Mouse (Mus musculus) hindbrain, embryonic 14.5 days (tissue): ENCODE results near the gene Guca1a. TPM values are rescaled to one million over a fixed set of nuclear protein-coding genes. Genes with fewer than 3 reads are reported as not detected.

ENCODE experiments used
- ATAC-seq: fragments of 200-750 bp; cut with Nextera tagmentation; 2 replicates; pipeline ENCODE4 v1.8.0; 2017; ENCODE audit warnings: moderate number of reproducible peaks, mild to moderate bottlenecking, moderate TSS enrichment, moderate library complexity; ENCODE audit not compliant: low FRiP score
- DNase-seq: peaks from one replicate; pipeline ENCODE4 v3.0.0-alpha.2; 2015; ENCODE audit warnings: low spot score
- H3K27ac ChIP-seq: fragments of 300-500 bp; sonication (generic); 2 replicates; pipeline ENCODE4 v1.5.1; 2014; ENCODE audit warnings: mild to moderate bottlenecking, moderate library complexity
- H3K27me3 ChIP-seq: fragments of 300-500 bp; sonication (generic); 2 replicates; pipeline ENCODE4 v1.6.1; 2014; ENCODE audit warnings: mild to moderate bottlenecking, low read length, mixed read lengths; ENCODE audit not compliant: control insufficient read depth, insufficient read depth
- H3K36me3 ChIP-seq: fragments of 300-500 bp; sonication (generic); replicated peaks from 2 replicates; pipeline ENCODE4 v1.6.1; 2014; ENCODE audit not compliant: control insufficient read depth, insufficient read depth
- H3K4me1 ChIP-seq: fragments of 300-500 bp; sonication (generic); replicated peaks from 2 replicates; pipeline ENCODE4 v1.6.1; 2014; ENCODE audit warnings: antibody characterized with exemption, low read length, mixed read lengths; ENCODE audit not compliant: control insufficient read depth, insufficient read depth
- H3K4me2 ChIP-seq: fragments of 300-500 bp; sonication (generic); replicated peaks from 2 replicates; pipeline ENCODE4 v1.6.1; 2014; ENCODE audit warnings: mild to moderate bottlenecking, moderate library complexity
- H3K4me3 ChIP-seq: fragments of 300-500 bp; sonication (generic); replicated peaks from 2 replicates; pipeline ENCODE4 v1.5.1; 2014; ENCODE audit warnings: mild to moderate bottlenecking, low read length
- H3K9ac ChIP-seq: fragments of 300-500 bp; sonication (generic); 2 replicates; pipeline ENCODE4 v1.6.1; 2014
- H3K9me3 ChIP-seq: fragments of 300-500 bp; sonication (generic); 2 replicates; pipeline ENCODE4 v1.6.1; 2016; ENCODE audit warnings: low read length; ENCODE audit not compliant: control insufficient read depth
- WGBS: fragments of 180-500 bp; shearing (Covaris S2); extraction: QIAGEN DNeasy Blood & Tissue Kit; methylation state at CpG from one replicate; pipeline ENCODE4 v1.1.7; 2014; 5-methylcytosine and 5-hydroxymethylcytosine counted together
- polyA plus RNA-seq: library from polyadenylated mRNA; unstranded; fragments of >200 nt; fragmentation: Nextera tagmentation; extraction: Ambion mirVana; gene quantifications from 2 replicates; pipeline ENCODE4 v1.2.1, GENCODE M21; 2014

The Guca1a gene
- polyA plus RNA-seq, 1 experiment from 2014 or later: 0.31 TPM

GRCm38 (mm10) chr17:47371451-47371850, 28.9 kb downstream of the Guca1a start:
- 0 out of 2 replicates have a peak, but pooled peaks have one; percentile 46 for ATAC-seq
- Histone ChIP-seq H3K4me3 (no peak overlapping the region), H3K9me3 (no peaks in the 10 kb centered on the region), H3K4me1 (peaks cover 9% of the 10 kb centered on the region; the same call in 1 of the 2 replicates), H3K27me3 (no peaks in the 10 kb centered on the region), H3K36me3 (peaks cover 43% of the 10 kb centered on the region), H3K27ac (no peak overlapping the region), H3K4me2 (no peak overlapping the region), H3K9ac (no peak overlapping the region)
- peak; percentile 87 for DNase-seq
- 9% methylated on average over 4 of the region's 4 CpGs for WGBS

GRCm38 (mm10) chr17:47369087-47369443, 31.3 kb downstream of the Guca1a start:
- ATAC-seq (peak; percentile 67; the same call in 1 of the 2 replicates), DNase-seq (no peak)
- H3K27ac ChIP-seq: peak overlapping the region; percentile 88
- 3% methylated on average over 20 of the region's 20 CpGs for WGBS
- no peaks in the 10 kb centered on the region for H3K27me3 ChIP-seq
- peaks cover 9% of the 10 kb centered on the region; the same call in 1 of the 2 replicates for H3K4me1 ChIP-seq
- H3K4me3 ChIP-seq: peak overlapping the region; percentile 79
- peaks cover 19% of the 10 kb centered on the region for H3K36me3 ChIP-seq
- peak overlapping the region; percentile 62 for H3K9ac ChIP-seq
- peak overlapping the region; percentile 85 for H3K4me2 ChIP-seq
- no peaks in the 10 kb centered on the region for H3K9me3 ChIP-seq

GRCm38 (mm10) chr17:47368401-47369086, 31.8 kb downstream of the Guca1a start, which contains the start of gene Mrps10:
TSS of gene Mrps10 (plus strand) at chr17:47368887.
- Histone ChIP-seq H3K9ac (peak within 1 kb of the TSS; percentile 62), H3K27ac (peak within 1 kb of the TSS; percentile 88), H3K9me3 (no peaks in the 10 kb centered on the region), H3K4me3 (peak within 1 kb of the TSS; percentile 79), H3K4me1 (peaks cover 9% of the 10 kb centered on the region; the same call in 1 of the 2 replicates), H3K4me2 (peak within 1 kb of the TSS; percentile 85), H3K27me3 (no peaks in the 10 kb centered on the region), H3K36me3 (peaks cover 14% of the 10 kb centered on the region)
- DNase-seq (peak; percentile 94), ATAC-seq (peak; percentile 93)
- 5% methylated on average over 35 of the region's 35 CpGs for WGBS

- 87% methylated on average over 11 of the region's 11 CpGs for WGBS
- ATAC-seq (no peak), DNase-seq (no peak)
- Histone ChIP-seq H3K9ac (no peak overlapping the region), H3K4me1 (no peaks in the 10 kb centered on the region), H3K4me2 (no peak overlapping the region), H3K4me3 (no peak overlapping the region), H3K27ac (no peak overlapping the region), H3K9me3 (no peaks in the 10 kb centered on the region), H3K27me3 (no peaks in the 10 kb centered on the region), H3K36me3 (peaks cover 28% of the 10 kb centered on the region)
Measured at GRCm38 (mm10) chr17:47361343-47361742, 39.0 kb downstream of the Guca1a start.

DNA sequence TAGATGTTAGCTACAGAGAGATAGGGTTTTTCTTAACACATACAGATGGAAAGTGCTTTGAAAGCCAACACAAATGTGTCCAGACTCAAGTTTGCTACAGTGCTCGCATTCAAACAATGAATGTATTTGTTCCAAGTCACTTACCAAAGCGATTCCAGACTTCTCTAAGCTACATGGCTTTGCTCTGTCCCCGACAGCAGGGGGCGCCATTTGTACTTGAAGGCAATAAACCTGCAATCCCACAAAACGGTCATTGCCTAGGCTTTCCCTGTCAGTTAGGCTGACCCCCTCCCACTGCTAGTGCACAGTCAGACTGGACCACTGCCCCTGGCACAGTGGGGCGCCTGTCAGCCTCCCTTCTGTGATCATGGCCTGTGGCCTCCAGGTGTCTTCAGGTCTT, 40.4 kb downstream of the Guca1a start:
- peaks cover 42% of the 10 kb centered on the region for H3K36me3 ChIP-seq
- H3K27me3 ChIP-seq: no peaks in the 10 kb centered on the region
- no peak overlapping the region for H3K4me2 ChIP-seq
- H3K4me1 ChIP-seq: no peaks in the 10 kb centered on the region
- DNase-seq (no peak), ATAC-seq (no peak)
- no peak overlapping the region for H3K9ac ChIP-seq
- H3K4me3 ChIP-seq: no peak overlapping the region
- no peak overlapping the region for H3K27ac ChIP-seq
- no peaks in the 10 kb centered on the region for H3K9me3 ChIP-seq
- WGBS: 37% methylated on average over 6 of the region's 6 CpGs

GRCm38 (mm10) chr17:47349721-47350319, 50.6 kb downstream of the Guca1a start:
- DNase-seq (no peak), ATAC-seq (no peak)
- no peak overlapping the region for H3K4me2 ChIP-seq
- no peaks in the 10 kb centered on the region for H3K4me1 ChIP-seq
- H3K4me3 ChIP-seq: no peak overlapping the region
- WGBS: 88% methylated on average over 3 of the region's 3 CpGs
- no peak overlapping the region for H3K27ac ChIP-seq
- H3K27me3 ChIP-seq: no peaks in the 10 kb centered on the region
- peaks cover 46% of the 10 kb centered on the region for H3K9me3 ChIP-seq
- H3K9ac ChIP-seq: no peak overlapping the region
- peaks cover 96% of the 10 kb centered on the region for H3K36me3 ChIP-seq

Other genes starting within 250 kb of the Guca1a start
- gene Mrps10, start 31.7 kb downstream of the Guca1a start, polyA plus RNA-seq: 61.7 and 72.3 TPM in 2 replicates
- gene Guca1b, start 15.2 kb downstream of the Guca1a start, polyA plus RNA-seq: 0.25 and 0.46 TPM in 2 replicates
- gene AI661453, start 36.0 kb upstream of the Guca1a start, polyA plus RNA-seq: 0.23 and 0.31 TPM in 2 replicates
- 0.37 and 0.47 TPM in 2 replicates for gene 1700001C19Rik, start 36.8 kb upstream of the Guca1a start, polyA plus RNA-seq
- 16.4 and 16.9 TPM in 2 replicates for gene Taf8, start 101.7 kb upstream of the Guca1a start, polyA plus RNA-seq
- 78.9 and 80.3 TPM in 2 replicates for gene Ccnd3, start 104.5 kb upstream of the Guca1a start, polyA plus RNA-seq
- gene Bysl, start 210.9 kb upstream of the Guca1a start, polyA plus RNA-seq: 33.3 and 34.3 TPM in 2 replicates
- gene Med20, start 211.0 kb upstream of the Guca1a start, polyA plus RNA-seq: 42.3 and 44.7 TPM in 2 replicates
- 3.0 and 3.1 TPM in 2 replicates for gene Gm20517, start 211.0 kb upstream of the Guca1a start, polyA plus RNA-seq
- 6.7 and 7.6 TPM in 2 replicates for gene Usp49, start 230.1 kb upstream of the Guca1a start, polyA plus RNA-seq